Mouse (Mus musculus) midbrain, embryonic 14.5 days (tissue): ENCODE measurements at regions not wholly inside any gene's neighbourhood (a gene's known extent, or its start where the extent isn't known, plus 50 kb on each side); places are given as distances from the start of the nearest gene placed in this dataset.
A peak's percentile ranks its signal among the peaks of the same experiment; 100 is the strongest.

Experiments
- ATAC-seq: fragments of 200-750 bp; cut with Nextera tagmentation; 2 replicates; pipeline ENCODE4 v1.8.0; 2017; ENCODE audit warnings: moderate number of reproducible peaks, moderate library complexity; ENCODE audit not compliant: low FRiP score, low TSS enrichment
- DNase-seq: peaks from one replicate; pipeline ENCODE4 v3.0.0-alpha.2; 2015
- H3K27ac ChIP-seq: fragments of 300-500 bp; sonication (generic); replicated peaks from 2 replicates; pipeline ENCODE4 v1.5.1; 2014; ENCODE audit warnings: mild to moderate bottlenecking, low read depth, low read length, moderate library complexity
- H3K27me3 ChIP-seq: fragments of 300-500 bp; sonication (generic); 2 replicates; pipeline ENCODE4 v1.6.1; 2014; ENCODE audit warnings: low read length, control low read depth, mixed read lengths; ENCODE audit not compliant: control insufficient read depth, insufficient read depth
- H3K36me3 ChIP-seq: fragments of 300-500 bp; sonication (generic); 2 replicates; pipeline ENCODE4 v1.6.1; 2014; ENCODE audit warnings: low read length, control low read depth; ENCODE audit not compliant: control insufficient read depth, insufficient read depth
- H3K4me1 ChIP-seq: fragments of 300-500 bp; sonication (generic); 2 replicates; pipeline ENCODE4 v1.6.1; 2014; ENCODE audit warnings: mild to moderate bottlenecking, antibody characterized with exemption, low read length, control low read depth; ENCODE audit not compliant: control insufficient read depth, insufficient read depth
- H3K4me2 ChIP-seq: fragments of 300-500 bp; sonication (generic); 2 replicates; pipeline ENCODE4 v1.6.1; 2014; ENCODE audit warnings: mild to moderate bottlenecking, low read length, moderate library complexity
- H3K4me3 ChIP-seq: fragments of 300-500 bp; sonication (generic); replicated peaks from 2 replicates; pipeline ENCODE4 v1.5.1; 2014; ENCODE audit warnings: low read depth, low read length
- H3K9ac ChIP-seq: fragments of 300-500 bp; sonication (generic); replicated peaks from 2 replicates; pipeline ENCODE4 v1.6.1; 2014; ENCODE audit warnings: mild to moderate bottlenecking, low read length, moderate library complexity
- H3K9me3 ChIP-seq: fragments of 300-500 bp; sonication (generic); 2 replicates; pipeline ENCODE4 v1.6.1; 2016; ENCODE audit warnings: low read length, control low read depth, mixed read lengths; ENCODE audit not compliant: control insufficient read depth
- WGBS: fragments of 180-500 bp; shearing (Covaris S2); extraction: QIAGEN DNeasy Blood & Tissue Kit; methylation state at CpG from one replicate; pipeline ENCODE4 v1.1.7; 2014; 5-methylcytosine and 5-hydroxymethylcytosine counted together

GRCm38 (mm10) chr17:80801991-80802390, 73.7 kb upstream of the Map4k3 start:
- H3K27ac ChIP-seq = no peak overlapping the region
- H3K27me3 ChIP-seq = no peaks in the 10 kb centered on the region
- no peak overlapping the region for H3K4me3 ChIP-seq
- no peaks in the 10 kb centered on the region for H3K9me3 ChIP-seq
- 0 out of 2 replicates have a peak overlapping the region, but pooled peaks have one; percentile 4 for H3K4me2 ChIP-seq
- peaks cover 4% of the 10 kb centered on the region; the same call in 1 of the 2 replicates for H3K4me1 ChIP-seq
- DNase-seq (peak; percentile 21), ATAC-seq (no peak)
- H3K36me3 ChIP-seq = no peaks in the 10 kb centered on the region
- 63% methylated on average over 8 of the region's 8 CpGs for WGBS
- H3K9ac ChIP-seq = no peak overlapping the region

GRCm38 (mm10) chr17:80801451-80801983, 73.2 kb upstream of the Map4k3 start:
- peak; percentile 41 for DNase-seq

GRCm38 (mm10) chr17:80800877-80801276, 72.6 kb upstream of the Map4k3 start:
- no peak overlapping the region for H3K9ac ChIP-seq
- WGBS = 88% methylated on average over 13 of the region's 13 CpGs
- H3K9me3 ChIP-seq = no peaks in the 10 kb centered on the region
- no peak overlapping the region for H3K4me2 ChIP-seq
- H3K27ac ChIP-seq = no peak overlapping the region
- no peaks in the 10 kb centered on the region for H3K27me3 ChIP-seq
- DNase-seq (no peak), ATAC-seq (no peak)
- peaks cover 4% of the 10 kb centered on the region; the same call in 1 of the 2 replicates for H3K4me1 ChIP-seq
- H3K36me3 ChIP-seq = no peaks in the 10 kb centered on the region
- no peak overlapping the region for H3K4me3 ChIP-seq

More at GRCm38 (mm10) chr17:80801451-80801983, 73.2 kb upstream of the Map4k3 start:
- H3K9ac ChIP-seq = no peak overlapping the region
- 50% methylated on average over 16 of the region's 16 CpGs for WGBS
- H3K27me3 ChIP-seq = no peaks in the 10 kb centered on the region
- ATAC-seq = no peak
- peaks cover 4% of the 10 kb centered on the region; the same call in 1 of the 2 replicates for H3K4me1 ChIP-seq
- H3K4me2 ChIP-seq = 0 out of 2 replicates have a peak overlapping the region, but pooled peaks have one; percentile 4
- no peaks in the 10 kb centered on the region for H3K36me3 ChIP-seq
- no peak overlapping the region for H3K27ac ChIP-seq
- H3K4me3 ChIP-seq = no peak overlapping the region
- no peaks in the 10 kb centered on the region for H3K9me3 ChIP-seq

- Histone ChIP-seq H3K36me3 (no peaks in the 10 kb centered on the region), H3K9me3 (no peaks in the 10 kb centered on the region), H3K27me3 (no peaks in the 10 kb centered on the region), H3K4me2 (no peak overlapping the region), H3K4me1 (peaks cover 4% of the 10 kb centered on the region; the same call in 1 of the 2 replicates), H3K4me3 (no peak overlapping the region), H3K9ac (no peak overlapping the region), H3K27ac (no peak overlapping the region)
- WGBS = 88% methylated on average over 5 of the region's 5 CpGs
- DNase-seq = no peak
- no peak for ATAC-seq
Observed at GRCm38 (mm10) chr17:80800454-80800853, 72.2 kb upstream of the Map4k3 start.

GRCm38 (mm10) chr17:80799061-80799460, 70.8 kb upstream of the Map4k3 start:
- 90% methylated on average over 6 of the region's 6 CpGs for WGBS

GRCm38 (mm10) chr17:80798281-80798980, 70.1 kb upstream of the Map4k3 start:
- no peaks in the 10 kb centered on the region for H3K27me3 ChIP-seq
- H3K36me3 ChIP-seq = no peaks in the 10 kb centered on the region
- H3K9ac ChIP-seq = no peak overlapping the region
- no peak for DNase-seq
- H3K4me3 ChIP-seq = no peak overlapping the region
- 92% methylated on average over 6 of the region's 6 CpGs for WGBS
- no peaks in the 10 kb centered on the region for H3K9me3 ChIP-seq
- ATAC-seq = no peak
- no peak overlapping the region for H3K4me2 ChIP-seq
- H3K27ac ChIP-seq = no peak overlapping the region
- H3K4me1 ChIP-seq = peaks cover 4% of the 10 kb centered on the region; the same call in 1 of the 2 replicates

More at GRCm38 (mm10) chr17:80799061-80799460, 70.8 kb upstream of the Map4k3 start:
- ATAC-seq (no peak), DNase-seq (no peak)
- H3K27me3 ChIP-seq = no peaks in the 10 kb centered on the region
- no peak overlapping the region for H3K27ac ChIP-seq
- no peak overlapping the region for H3K4me3 ChIP-seq
- no peaks in the 10 kb centered on the region for H3K36me3 ChIP-seq
- no peaks in the 10 kb centered on the region for H3K9me3 ChIP-seq
- H3K9ac ChIP-seq = no peak overlapping the region
- peaks cover 4% of the 10 kb centered on the region; the same call in 1 of the 2 replicates for H3K4me1 ChIP-seq
- no peak overlapping the region for H3K4me2 ChIP-seq

- H3K4me1 ChIP-seq = 0 out of 2 replicates have a peak, but pooled peaks cover 2% of the 10 kb centered on the region
- no peaks in the 10 kb centered on the region for H3K27me3 ChIP-seq
- no peaks in the 10 kb centered on the region for H3K36me3 ChIP-seq
- H3K4me3 ChIP-seq = no peak overlapping the region
- no peaks in the 10 kb centered on the region for H3K9me3 ChIP-seq
- no peak overlapping the region for H3K4me2 ChIP-seq
- 88% methylated on average over 5 of the region's 5 CpGs for WGBS
- no peak for DNase-seq
- ATAC-seq = no peak
- H3K27ac ChIP-seq = no peak overlapping the region
- no peak overlapping the region for H3K9ac ChIP-seq
Observed at GRCm38 (mm10) chr17:80796790-80797189, 68.5 kb upstream of the Map4k3 start.

- DNase-seq = no peak
- no peak for ATAC-seq
- WGBS = 91% methylated on average over 8 of the region's 8 CpGs
- Histone ChIP-seq H3K4me3 (no peak overlapping the region), H3K4me2 (no peak overlapping the region), H3K27me3 (no peaks in the 10 kb centered on the region), H3K27ac (no peak overlapping the region), H3K9ac (no peak overlapping the region), H3K36me3 (no peaks in the 10 kb centered on the region), H3K4me1 (no peaks in the 10 kb centered on the region), H3K9me3 (no peaks in the 10 kb centered on the region)
Observed at GRCm38 (mm10) chr17:80796386-80796785, 68.1 kb upstream of the Map4k3 start.
